Mouse (Mus musculus) C2C12 (cell line): ENCODE results near the gene Dusp1. TPM values are rescaled to one million over a fixed set of nuclear protein-coding genes. Genes with fewer than 3 reads are reported as not detected.
A peak's percentile ranks its signal among the peaks of the same experiment; 100 is the strongest.

ENCODE experiments used
- H3K27me3 ChIP-seq: one replicate; pipeline ENCODE4 v1.6.1; 2011; ENCODE audit not compliant: control insufficient read depth, insufficient read depth, insufficient read length
- H3K36me3 ChIP-seq: one replicate; pipeline ENCODE4 v1.6.1; 2011; ENCODE audit not compliant: control insufficient read depth, insufficient read depth
- H3K4me3 ChIP-seq: one replicate; pipeline ENCODE4 v1.5.1; 2011; ENCODE audit warnings: mild to moderate bottlenecking, control low read depth; ENCODE audit not compliant: poor library complexity, insufficient read depth, severe bottlenecking
- H3K79me2 ChIP-seq: one replicate; pipeline ENCODE4 v1.6.1; 2011; ENCODE audit not compliant: control insufficient read depth, insufficient read depth
- H3K79me3 ChIP-seq: one replicate; pipeline ENCODE4 v1.6.1; 2011; ENCODE audit warnings: low read depth, control low read depth
- H3ac ChIP-seq: one replicate; pipeline ENCODE3; 2011; ENCODE audit warnings: low read depth; ENCODE audit not compliant: control insufficient read depth, insufficient read length
- CEBPB ChIP-seq: IDR thresholded peaks from one replicate; pipeline ENCODE4 v1.6.1; 2011; ENCODE audit warnings: low read depth, mild to moderate bottlenecking, control low read depth, moderate library complexity
- CTCF ChIP-seq: IDR thresholded peaks from one replicate; pipeline ENCODE4 v1.5.1; 2011; ENCODE audit not compliant: control insufficient read depth, insufficient read depth, insufficient read length
- FOSL1 ChIP-seq: IDR thresholded peaks from one replicate; pipeline ENCODE4 v1.8.0; 2011; ENCODE audit warnings: mild to moderate bottlenecking, low read length; ENCODE audit not compliant: poor library complexity, insufficient read depth, severe bottlenecking
- MAX ChIP-seq: IDR thresholded peaks from one replicate; pipeline ENCODE4 v1.6.1; 2011; ENCODE audit warnings: mild to moderate bottlenecking, control low read depth
- MYOD1 ChIP-seq: IDR thresholded peaks from one replicate; pipeline ENCODE4 v1.6.1; 2011; ENCODE audit warnings: low read depth; ENCODE audit not compliant: control insufficient read depth, insufficient read length
- MYOG ChIP-seq: IDR thresholded peaks from one replicate; pipeline ENCODE4 v1.6.1; 2011; ENCODE audit not compliant: control insufficient read depth, insufficient read length; ENCODE audit errors: extremely low read depth
- USF1 ChIP-seq: IDR thresholded peaks from one replicate; pipeline ENCODE4 v1.6.1; 2011; ENCODE audit warnings: low read depth, mild to moderate bottlenecking, control low read depth, moderate library complexity
- polyA plus RNA-seq: library from polyadenylated mRNA; unstranded; fragments of >200 nt; fragmentation: generic; extraction: Trizol; gene quantifications from one replicate; pipeline ENCODE4 v1.2.1, GENCODE M21; 2012; ENCODE audit warnings: missing spikeins

Dusp1 gene
- polyA plus RNA-seq, 1 experiment, result 16.4 TPM

DNA sequence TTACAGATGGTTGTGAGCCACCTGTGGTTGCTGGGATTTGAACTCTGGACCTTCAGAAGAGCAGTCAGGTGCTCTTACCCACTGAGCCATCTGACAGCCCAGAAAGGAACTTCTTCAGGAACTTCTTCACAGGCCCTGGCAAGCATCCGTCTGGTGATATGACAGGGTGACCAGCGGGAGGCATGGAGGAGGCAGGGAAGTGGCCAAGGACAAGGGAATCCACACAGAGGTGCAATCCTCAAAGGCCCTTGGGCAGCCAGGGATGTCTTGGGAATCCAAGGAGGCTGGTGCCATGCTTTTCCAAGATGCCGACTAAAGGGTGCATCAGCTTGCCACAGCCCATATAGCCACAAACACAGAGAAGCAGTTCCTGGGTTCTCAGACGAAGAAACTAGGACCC lies 94.3 kb downstream of the Dusp1 start:
- H3K36me3 ChIP-seq, result no peaks in the 10 kb centered on the region
- H3K4me3 ChIP-seq, result no peak overlapping the region
- no peaks in the 10 kb centered on the region for H3K79me2 ChIP-seq
- peaks cover 4% of the 10 kb centered on the region for H3K27me3 ChIP-seq
- TF ChIP-seq CTCF (no peak), USF1 (no peak), MAX (no peak), MYOG (no peak), CEBPB (no peak), FOSL1 (no peak), MYOD1 (no peak)
- no peaks in the 10 kb centered on the region for H3K79me3 ChIP-seq
- no peak overlapping the region for H3ac ChIP-seq

DNA sequence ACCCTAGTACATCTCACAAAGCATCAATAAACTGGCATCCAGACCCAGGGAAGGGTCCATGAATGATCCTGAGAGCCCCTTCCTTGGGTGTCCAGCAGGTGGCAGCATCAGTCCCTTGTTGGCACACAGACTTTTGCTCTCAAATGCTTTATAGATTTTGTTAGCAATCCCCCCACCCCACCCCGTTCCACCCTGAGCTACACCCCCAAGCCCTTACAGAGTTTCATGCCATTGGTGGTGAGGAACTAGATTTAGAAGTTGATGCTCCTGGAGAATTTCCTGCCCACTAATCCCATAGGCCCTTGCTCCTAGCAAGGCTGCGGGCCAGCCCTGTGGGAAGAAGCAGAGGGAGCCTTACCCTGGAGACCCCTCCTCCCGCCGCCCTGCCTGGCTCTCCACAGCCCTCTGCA lies 95.2 kb downstream of the Dusp1 start:
- no peaks in the 10 kb centered on the region for H3K79me2 ChIP-seq
- no peaks in the 10 kb centered on the region for H3K79me3 ChIP-seq
- H3ac ChIP-seq, result no peak overlapping the region
- TF ChIP-seq CTCF (peak; percentile 81), MAX (no peak)
- no peak overlapping the region for H3K4me3 ChIP-seq
- peaks cover 4% of the 10 kb centered on the region for H3K27me3 ChIP-seq
- H3K36me3 ChIP-seq, result no peaks in the 10 kb centered on the region

DNA sequence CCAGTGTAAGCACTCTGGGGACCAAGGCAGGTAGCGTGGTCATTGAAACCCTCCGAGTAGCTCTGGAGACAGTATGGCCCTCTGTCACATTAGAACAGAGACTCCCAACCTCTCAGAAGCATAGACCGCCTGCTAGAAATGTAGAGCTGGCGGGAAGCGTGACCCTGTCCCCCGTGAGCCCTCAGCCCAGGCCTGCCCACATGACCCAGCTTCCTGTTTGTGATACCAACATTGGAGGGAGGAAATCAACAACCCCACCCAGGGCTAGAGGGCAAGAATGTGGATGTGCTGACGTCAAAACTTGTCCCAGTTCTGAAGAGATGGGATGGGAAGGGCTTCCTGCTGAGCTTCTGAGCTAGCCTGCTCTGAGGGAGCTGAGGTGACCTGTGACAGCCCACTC lies 97.0 kb downstream of the Dusp1 start:
- Histone ChIP-seq H3K27me3 (no peaks in the 10 kb centered on the region), H3K4me3 (no peak overlapping the region), H3ac (no peak overlapping the region), H3K36me3 (no peaks in the 10 kb centered on the region), H3K79me2 (no peaks in the 10 kb centered on the region), H3K79me3 (no peaks in the 10 kb centered on the region)
- TF ChIP-seq MYOD1 (no peak), CEBPB (no peak), CTCF (no peak), MAX (no peak), MYOG (no peak), USF1 (no peak), FOSL1 (no peak)

DNA sequence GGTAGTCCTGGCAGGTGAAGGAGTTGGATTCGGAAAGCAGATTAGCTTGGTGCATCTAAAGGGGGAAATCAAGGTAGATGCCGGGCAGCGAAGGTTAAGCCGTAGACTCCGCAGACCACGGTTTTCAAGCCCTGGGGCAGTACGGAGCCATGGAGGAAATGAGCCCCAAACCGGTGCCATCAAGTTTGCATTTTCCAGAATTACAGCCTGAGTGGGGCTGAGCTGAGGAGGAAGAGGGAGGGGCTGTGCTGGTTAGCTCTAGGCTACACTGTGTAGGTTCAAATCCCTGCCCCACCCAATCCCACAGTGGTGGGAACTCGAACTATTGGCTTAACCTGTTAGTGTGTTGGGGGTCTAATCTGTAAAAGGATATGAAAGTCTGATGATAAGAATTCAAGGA lies 97.4 kb downstream of the Dusp1 start:
- no peak overlapping the region for H3ac ChIP-seq
- no peaks in the 10 kb centered on the region for H3K79me2 ChIP-seq
- no peaks in the 10 kb centered on the region for H3K27me3 ChIP-seq
- TF ChIP-seq USF1 (no peak), CTCF (no peak), FOSL1 (no peak), MYOG (no peak), MYOD1 (no peak), MAX (no peak)
- no peaks in the 10 kb centered on the region for H3K36me3 ChIP-seq
- no peaks in the 10 kb centered on the region for H3K79me3 ChIP-seq
- no peak overlapping the region for H3K4me3 ChIP-seq

DNA sequence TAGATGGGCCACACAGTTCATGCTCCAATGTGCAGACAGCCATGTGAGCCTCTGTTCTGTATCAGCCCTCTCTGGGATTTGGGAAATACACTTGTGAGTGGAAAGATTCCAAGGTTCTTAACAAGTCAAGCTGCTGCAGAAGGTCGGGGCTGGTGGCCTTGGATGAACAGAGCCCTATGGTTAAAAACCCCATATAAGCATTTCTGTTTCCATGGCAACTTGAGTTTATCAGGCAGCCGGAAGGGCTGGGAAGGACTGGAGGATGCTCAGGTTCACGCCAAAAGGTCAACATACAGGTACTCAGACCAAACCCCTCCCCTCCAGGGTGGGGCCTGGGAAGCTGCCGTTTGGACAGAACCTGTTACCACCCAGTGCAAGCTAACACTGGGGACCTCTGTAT lies 97.9 kb downstream of the Dusp1 start:
- Histone ChIP-seq H3K27me3 (no peaks in the 10 kb centered on the region), H3ac (no peak overlapping the region), H3K79me2 (no peaks in the 10 kb centered on the region), H3K79me3 (no peaks in the 10 kb centered on the region), H3K4me3 (no peak overlapping the region), H3K36me3 (no peaks in the 10 kb centered on the region)
- TF ChIP-seq CTCF (no peak), MYOD1 (no peak), FOSL1 (no peak), USF1 (no peak), MYOG (no peak), MAX (no peak), CEBPB (no peak)

DNA sequence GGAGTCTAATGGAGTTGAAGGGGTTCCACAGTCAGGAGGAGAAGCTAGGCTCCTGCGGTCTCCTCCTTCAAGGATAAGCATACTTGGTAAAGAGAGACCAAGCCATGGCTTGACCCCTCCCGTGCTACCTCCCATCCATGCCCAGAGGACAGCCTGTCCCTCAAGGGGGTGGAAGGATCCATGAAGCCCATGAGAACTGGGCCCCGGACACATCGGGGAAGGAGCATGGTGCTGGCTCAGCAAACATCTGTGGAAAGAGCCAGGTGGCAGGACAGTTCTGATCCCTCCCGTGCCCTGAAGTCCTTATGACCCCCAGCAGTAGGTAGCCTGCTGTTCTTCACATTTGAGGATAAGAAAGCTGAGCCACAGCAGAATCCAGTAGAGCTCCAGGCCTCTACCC lies 98.5 kb downstream of the Dusp1 start:
- TF ChIP-seq MYOD1, result no peak
- TF ChIP-seq FOSL1, result no peak
- TF ChIP-seq CTCF, result no peak
- TF ChIP-seq USF1, result no peak
- TF ChIP-seq MYOG, result no peak
- no peak for TF ChIP-seq CEBPB
- no peak for TF ChIP-seq MAX

More for the DNA sequence above, 98.5 kb downstream of the Dusp1 start:
- no peak overlapping the region for H3K4me3 ChIP-seq
- H3K27me3 ChIP-seq, result no peaks in the 10 kb centered on the region
- no peaks in the 10 kb centered on the region for H3K79me3 ChIP-seq
- no peak overlapping the region for H3ac ChIP-seq
- no peaks in the 10 kb centered on the region for H3K79me2 ChIP-seq
- no peaks in the 10 kb centered on the region for H3K36me3 ChIP-seq
